Mouse (Mus musculus) testis, postnatal 14 days (tissue): ENCODE results near the gene Lyst.
A peak's percentile ranks its signal among the peaks of the same experiment; 100 is the strongest.
"Not testable (repeated sequence)": the region's sequence is repeated elsewhere in the genome, so short reads cannot be mapped to it uniquely, and the experiment has no call there.

Experiments used
- DNase-seq: peaks from one replicate; pipeline ENCODE4 v3.0.0; 2021; ENCODE audit warnings: low spot score

Lyst gene

DNA sequence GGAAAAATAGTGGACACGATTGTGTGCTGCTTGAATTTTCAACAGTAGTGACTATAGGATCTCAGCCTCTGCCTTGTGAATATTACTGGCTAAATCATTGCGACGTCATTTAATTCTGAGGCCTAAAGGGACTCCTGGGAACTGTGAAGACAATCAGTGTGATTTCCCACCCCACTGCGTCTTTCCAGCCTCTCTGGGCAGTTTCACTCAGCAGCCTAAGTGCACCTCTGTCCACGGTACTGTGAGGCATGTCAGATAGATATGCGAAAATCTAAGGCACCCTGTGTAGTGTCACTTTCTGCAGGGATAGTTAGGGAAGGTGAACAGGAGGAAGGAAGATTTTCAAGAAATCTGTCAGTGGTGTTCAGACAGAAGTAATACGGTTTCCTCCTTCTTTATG lies 193.1 kb downstream of the Lyst start:
- no peak for DNase-seq

DNA sequence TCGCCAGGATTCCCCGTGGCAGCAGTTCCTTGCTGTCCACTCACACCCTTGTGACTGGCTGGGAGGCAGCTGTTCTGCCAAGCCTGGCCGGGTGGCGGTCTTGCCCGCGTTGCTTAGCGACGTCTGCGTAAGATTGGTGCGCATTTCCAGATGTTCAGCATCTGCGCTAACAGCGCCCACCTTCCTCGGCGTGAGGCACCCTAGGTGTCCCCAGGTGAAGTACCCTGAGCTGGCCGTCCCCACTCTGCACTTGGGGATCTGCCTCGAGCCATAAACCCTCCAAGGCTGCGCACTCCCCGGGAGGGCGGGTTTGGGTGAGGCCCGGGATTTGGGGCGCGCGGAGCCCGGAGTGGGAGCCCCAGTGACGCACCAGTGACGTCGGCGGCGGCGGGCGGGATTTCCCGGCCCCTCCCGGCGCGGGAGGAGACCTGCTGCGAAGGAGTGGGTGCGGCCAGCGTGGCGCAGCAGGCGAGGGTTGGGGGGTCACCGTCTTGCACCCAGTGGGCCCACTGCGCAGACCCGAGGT lies 193.8 kb downstream of the Lyst start, which contains the start of gene Gng4:
Gene Gng4 (plus strand): TSS at position 166 of the 526 bp plus-strand sequence.
- DNase-seq: peak; percentile 25

DNA sequence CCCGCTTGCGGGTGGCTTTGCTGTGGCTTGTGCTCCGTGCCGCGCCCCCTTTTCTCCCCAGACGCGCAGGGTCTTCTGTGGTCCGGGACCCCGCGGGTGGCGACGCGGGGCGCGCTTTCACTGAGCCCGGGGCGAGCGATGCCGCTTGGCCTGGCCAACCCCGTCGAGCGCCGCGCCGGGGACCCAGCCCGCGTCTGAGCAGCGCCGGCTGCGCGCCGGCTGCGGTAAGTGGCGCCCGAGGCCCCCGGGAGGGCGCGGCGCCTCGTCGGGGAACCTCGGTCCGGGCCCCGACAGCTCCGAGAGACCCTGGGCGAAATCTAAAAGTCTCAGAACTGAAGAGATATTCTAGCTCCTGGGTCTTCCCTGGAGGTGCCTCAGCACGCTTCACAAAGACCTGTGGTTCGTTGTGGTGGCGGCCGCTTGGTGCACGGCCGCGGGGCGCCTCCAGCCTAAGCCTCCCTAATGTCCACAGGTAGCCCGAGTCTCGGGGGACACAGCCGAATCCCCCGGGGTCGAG lies 194.3 kb downstream of the Lyst start:
- no peak for DNase-seq

GRCm38 (mm10) chr13:13784981-13785783 lies 195.0 kb downstream of the Lyst start:
- DNase-seq: no peak

GRCm38 (mm10) chr13:13786971-13787370 lies 196.8 kb downstream of the Lyst start:
- DNase-seq: no peak

GRCm38 (mm10) chr13:13788070-13788469 lies 197.9 kb downstream of the Lyst start:
- no peak for DNase-seq

GRCm38 (mm10) chr13:13791981-13792380 lies 201.8 kb downstream of the Lyst start:
- no peak for DNase-seq

DNA sequence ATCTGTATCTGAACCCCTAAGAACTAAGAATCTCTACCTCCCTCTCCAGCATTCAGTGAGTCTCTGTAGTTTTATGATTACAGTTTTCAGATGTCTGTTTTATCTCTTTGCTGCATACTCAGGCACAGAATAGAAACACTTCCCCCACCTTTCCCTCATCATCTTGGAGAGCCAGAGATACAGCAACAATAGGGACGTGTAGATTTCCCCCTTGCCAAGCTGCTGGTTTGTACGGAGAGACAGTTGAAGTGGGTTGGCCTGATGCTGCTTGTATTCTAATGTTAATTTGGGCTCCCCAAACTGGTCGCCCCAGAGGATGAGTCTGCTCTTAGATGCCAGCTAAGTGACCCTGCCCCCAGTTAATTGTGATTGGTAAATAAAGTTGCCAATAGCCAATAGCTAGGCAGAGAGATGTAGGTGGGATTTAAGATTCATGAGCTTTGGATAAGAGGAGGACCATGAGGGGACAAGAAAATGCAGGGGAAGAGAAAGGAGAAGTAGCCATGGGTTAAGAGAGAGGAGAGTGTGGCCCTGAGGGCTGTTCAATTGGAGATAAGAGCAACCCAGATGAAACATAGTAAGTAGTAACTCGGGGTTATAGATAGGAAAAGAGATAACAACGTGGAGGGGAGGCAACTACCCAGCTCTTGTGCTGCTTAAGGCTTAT lies 205.1 kb downstream of the Lyst start:
- no peak for DNase-seq

- no peak for DNase-seq
Measured at GRCm38 (mm10) chr13:13796082-13796481, 205.9 kb downstream of the Lyst start.

- not testable (repeated sequence) for DNase-seq
Measured at GRCm38 (mm10) chr13:13797816-13798215, 207.6 kb downstream of the Lyst start.

GRCm38 (mm10) chr13:13798775-13799174 lies 208.6 kb downstream of the Lyst start:
- no peak for DNase-seq

- no peak for DNase-seq
Measured at GRCm38 (mm10) chr13:13808337-13809132, 218.3 kb downstream of the Lyst start.

GRCm38 (mm10) chr13:13810885-13811284 lies 220.7 kb downstream of the Lyst start:
- no peak for DNase-seq

DNA sequence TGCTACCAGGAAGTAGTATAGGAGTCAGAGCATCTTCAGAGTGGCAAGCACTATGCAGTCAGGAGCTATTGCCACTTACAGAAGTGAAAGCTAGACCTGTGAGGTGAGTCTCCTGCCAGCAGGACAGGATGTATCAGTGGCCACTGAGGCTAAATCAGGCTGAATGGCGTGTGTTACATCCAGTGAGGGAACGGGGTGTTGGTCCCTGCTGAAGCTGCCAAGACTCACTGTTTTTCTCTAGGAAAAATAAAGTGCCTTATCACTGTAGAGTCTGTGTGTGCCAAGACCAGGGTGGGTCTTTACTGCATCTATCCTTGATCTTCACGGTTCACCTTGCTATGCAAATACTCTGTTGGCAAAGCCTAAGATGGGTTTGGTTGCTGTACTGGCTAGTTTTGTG lies 228.5 kb downstream of the Lyst start:
- no peak for DNase-seq

GRCm38 (mm10) chr13:13820234-13821123 lies 230.3 kb downstream of the Lyst start:
- no peak for DNase-seq

- DNase-seq: no peak
Measured at GRCm38 (mm10) chr13:13824946-13825345, 234.7 kb downstream of the Lyst start.

GRCm38 (mm10) chr13:13826533-13826932 lies 236.3 kb downstream of the Lyst start:
- DNase-seq: no peak

- no peak for DNase-seq
Measured at GRCm38 (mm10) chr13:13828125-13828524, 237.9 kb downstream of the Lyst start.
